Mouse (Mus musculus) large intestine, adult 2 months (tissue): ENCODE data around the gene Il2rb. TPM values are rescaled to one million over a fixed set of nuclear protein-coding genes. Genes with fewer than 3 reads are reported as not detected.

ENCODE experiments used
- DNase-seq: peaks from one replicate; pipeline ENCODE4 v3.0.0-alpha.2; 2012; ENCODE audit warnings: low read depth, low spot score
- WGBS: fragments of 180-500 bp; shearing (Covaris S2); methylation state at CpG from one replicate; pipeline ENCODE4 v1.1.7; 2018; 5-methylcytosine and 5-hydroxymethylcytosine counted together
- polyA plus RNA-seq: library from polyadenylated mRNA; depleted of rRNA; stranded (reverse); fragments of >200 nt; gene quantifications from 2 replicates; pipeline ENCODE4 v1.2.3, GENCODE M21; 2012; rRNA removed

Gene Il2rb
- 9.6 and 12.4 TPM in 2 replicates for polyA plus RNA-seq

GRCm38 (mm10) chr15:78494968-78495406, at the start of gene Il2rb:
Gene Il2rb (minus strand): TSS chr15:78495271.
- DNase-seq, result no peak
- 86% methylated on average over 11 of the region's 11 CpGs for WGBS

- no peak for DNase-seq
- 16% methylated on average over 14 of the region's 14 CpGs for WGBS
These were observed 49.5 kb upstream of the Il2rb start, which contains the start of gene Sstr3 for GRCm38 (mm10) chr15:78544561-78545001. Gene Sstr3 (minus strand): TSS chr15:78544685.

- WGBS, result 84% methylated on average over 15 of the region's 15 CpGs
- no peak for DNase-seq
These were observed 49.0 kb upstream of the Il2rb start for GRCm38 (mm10) chr15:78544041-78544440.

GRCm38 (mm10) chr15:78542767-78543303, 47.8 kb upstream of the Il2rb start:
- 39% methylated on average over 7 of the region's 7 CpGs for WGBS
- DNase-seq, result no peak

- WGBS, result 27% methylated on average over 3 of the region's 3 CpGs
These were observed 47.2 kb upstream of the Il2rb start for GRCm38 (mm10) chr15:78542098-78542766.

GRCm38 (mm10) chr15:78541606-78542005, 46.5 kb upstream of the Il2rb start:
- 27% methylated on average over 3 of the region's 3 CpGs for WGBS
- no peak for DNase-seq

More at GRCm38 (mm10) chr15:78542098-78542766, 47.2 kb upstream of the Il2rb start:
- no peak for DNase-seq

GRCm38 (mm10) chr15:78541036-78541435, 46.0 kb upstream of the Il2rb start:
- 85% methylated on average over 3 of the region's 3 CpGs for WGBS
- DNase-seq, result no peak

GRCm38 (mm10) chr15:78535723-78536421, 40.8 kb upstream of the Il2rb start:
- 67% methylated on average over 10 of the region's 10 CpGs for WGBS
- DNase-seq, result no peak

- 30% methylated on average over 10 of the region's 10 CpGs for WGBS
- peak; percentile 88 for DNase-seq
These were observed 38.3 kb upstream of the Il2rb start for GRCm38 (mm10) chr15:78533346-78533835.

- 19% methylated on average over 10 of the region's 10 CpGs for WGBS
- DNase-seq, result peak; percentile 74
These were observed 37.7 kb upstream of the Il2rb start for GRCm38 (mm10) chr15:78532566-78533345.

GRCm38 (mm10) chr15:78531901-78532469, 36.9 kb upstream of the Il2rb start:
- peak; percentile 94 for DNase-seq
- WGBS, result under 1% methylated on average over 25 of the region's 25 CpGs

- DNase-seq, result no peak
- WGBS, result 25% methylated on average over 4 of the region's 4 CpGs
These were observed 36.3 kb upstream of the Il2rb start for GRCm38 (mm10) chr15:78531451-78531720.

- no peak for DNase-seq
These were observed 35.8 kb upstream of the Il2rb start, which contains the start of gene C1qtnf6 for GRCm38 (mm10) chr15:78530671-78531450. Gene C1qtnf6 (minus strand): TSS chr15:78531416.

GRCm38 (mm10) chr15:78530141-78530540, 35.1 kb upstream of the Il2rb start:
- WGBS, result 64% methylated on average over 3 of the region's 3 CpGs
- DNase-seq, result no peak

More at GRCm38 (mm10) chr15:78530671-78531450, 35.8 kb upstream of the Il2rb start, which contains the start of gene C1qtnf6:
- 37% methylated on average over 17 of the region's 17 CpGs for WGBS

- 14% methylated on average over 15 of the region's 15 CpGs for WGBS
These were observed 34.4 kb upstream of the Il2rb start for GRCm38 (mm10) chr15:78529428-78529990.

GRCm38 (mm10) chr15:78528726-78529411, 33.8 kb upstream of the Il2rb start:
- no peak for DNase-seq
- 29% methylated on average over 11 of the region's 11 CpGs for WGBS

More at GRCm38 (mm10) chr15:78529428-78529990, 34.4 kb upstream of the Il2rb start:
- no peak for DNase-seq

GRCm38 (mm10) chr15:78527973-78528372, 32.9 kb upstream of the Il2rb start:
- DNase-seq, result no peak
- WGBS, result 70% methylated on average over 7 of the region's 7 CpGs

- DNase-seq, result no peak
- 92% methylated on average over 5 of the region's 5 CpGs for WGBS
These were observed 29.1 kb upstream of the Il2rb start for GRCm38 (mm10) chr15:78524163-78524562.
